Mouse (Mus musculus): ENCODE measurements at regions not wholly inside any gene's neighbourhood (a gene's known extent, or its start where the extent isn't known, plus 50 kb on each side); places are given as distances from the start of the nearest gene placed in this dataset.
"Not testable (repeated sequence)": the region's sequence is repeated elsewhere in the genome, so short reads cannot be mapped to it uniquely, and the experiment has no call there.

GRCm38 (mm10) chr3:130805345-130805744, 75.1 kb upstream of the Rpl34 start:
- no peak for ATAC-seq (ENCODE audit: low FRiP score, low read depth)
- Histone ChIP-seq H3K4me1 (peaks cover 6% of the 10 kb centered on the region; the same call in 1 of the 2 replicates), H3K27ac (replicated peaks) (no peak overlapping the region), H3K9me3 (no peaks in the 10 kb centered on the region), H3K36me3 (no peaks in the 10 kb centered on the region), H3K4me3 (no peak overlapping the region), H3K9ac (replicated peaks) (no peak overlapping the region), H3K4me2 (replicated peaks) (no peak overlapping the region), H3K27me3 (no peaks in the 10 kb centered on the region)
- WGBS, result 91% methylated on average over 3 of the region's 3 CpGs

- Histone ChIP-seq H3K4me3 (no peak overlapping the region), H3K27me3 (no peaks in the 10 kb centered on the region), H3K4me2 (replicated peaks) (no peak overlapping the region), H3K27ac (replicated peaks) (peak overlapping the region; percentile 63), H3K9me3 (no peaks in the 10 kb centered on the region), H3K9ac (replicated peaks) (no peak overlapping the region), H3K36me3 (no peaks in the 10 kb centered on the region), H3K4me1 (peaks cover 4% of the 10 kb centered on the region; the same call in 1 of the 2 replicates)
- WGBS, result 69% methylated on average over 6 of the region's 6 CpGs
- ATAC-seq (ENCODE audit: low FRiP score, low read depth), result no peak
Measured at GRCm38 (mm10) chr3:130804327-130804662, 74.1 kb upstream of the Rpl34 start.

GRCm38 (mm10) chr3:130803591-130804326, 73.6 kb upstream of the Rpl34 start:
- no peaks in the 10 kb centered on the region for H3K36me3 ChIP-seq
- no peaks in the 10 kb centered on the region for H3K27me3 ChIP-seq
- H3K9me3 ChIP-seq, result no peaks in the 10 kb centered on the region
- H3K27ac ChIP-seq (replicated peaks), result peak overlapping the region; percentile 63
- peak; percentile 44; the same call in 1 of the 2 replicates for ATAC-seq (ENCODE audit: low FRiP score, low read depth)
- H3K4me1 ChIP-seq, result peaks cover 4% of the 10 kb centered on the region; the same call in 1 of the 2 replicates
- WGBS, result 60% methylated on average over 12 of the region's 12 CpGs
- no peak overlapping the region for H3K4me3 ChIP-seq
- no peak overlapping the region for H3K4me2 ChIP-seq (replicated peaks)
- H3K9ac ChIP-seq (replicated peaks), result no peak overlapping the region

GRCm38 (mm10) chr3:130800016-130800415, 69.8 kb upstream of the Rpl34 start:
- no peaks in the 10 kb centered on the region for H3K27me3 ChIP-seq
- no peak for ATAC-seq (ENCODE audit: low FRiP score, low read depth)
- no peak overlapping the region for H3K4me2 ChIP-seq (replicated peaks)
- 88% methylated on average over 2 of the region's 2 CpGs for WGBS
- no peak overlapping the region for H3K9ac ChIP-seq (replicated peaks)
- 0 out of 2 replicates have a peak overlapping the region, but pooled peaks have one; percentile 39 for H3K27ac ChIP-seq (replicated peaks)
- peaks cover 4% of the 10 kb centered on the region; the same call in 1 of the 2 replicates for H3K4me1 ChIP-seq
- no peak overlapping the region for H3K4me3 ChIP-seq
- H3K9me3 ChIP-seq, result no peaks in the 10 kb centered on the region
- H3K36me3 ChIP-seq, result no peaks in the 10 kb centered on the region

GRCm38 (mm10) chr3:130797956-130798355, 67.8 kb upstream of the Rpl34 start:
- not testable (repeated sequence) for H3K4me2 ChIP-seq (replicated peaks); ATAC-seq (ENCODE audit: low FRiP score, low read depth); H3K27me3 ChIP-seq; H3K36me3 ChIP-seq; H3K4me3 ChIP-seq; H3K9ac ChIP-seq (replicated peaks); H3K27ac ChIP-seq (replicated peaks); H3K9me3 ChIP-seq; H3K4me1 ChIP-seq
- WGBS, result 92% methylated on average over 1 of the region's 1 CpGs

GRCm38 (mm10) chr3:130796531-130796930, 66.3 kb upstream of the Rpl34 start:
- WGBS, result 88% methylated on average over 8 of the region's 8 CpGs
- Histone ChIP-seq H3K9me3 (no peaks in the 10 kb centered on the region), H3K4me2 (replicated peaks) (no peak overlapping the region), H3K4me3 (no peak overlapping the region), H3K9ac (replicated peaks) (no peak overlapping the region), H3K27me3 (no peaks in the 10 kb centered on the region), H3K4me1 (no peaks in the 10 kb centered on the region), H3K36me3 (no peaks in the 10 kb centered on the region), H3K27ac (replicated peaks) (no peak overlapping the region)
- no peak for ATAC-seq (ENCODE audit: low FRiP score, low read depth)

- H3K36me3 ChIP-seq, result no peaks in the 10 kb centered on the region
- no peak for ATAC-seq (ENCODE audit: low FRiP score, low read depth)
- H3K4me1 ChIP-seq, result no peaks in the 10 kb centered on the region
- H3K9ac ChIP-seq (replicated peaks), result no peak overlapping the region
- H3K4me2 ChIP-seq (replicated peaks), result no peak overlapping the region
- no peaks in the 10 kb centered on the region for H3K27me3 ChIP-seq
- no peak overlapping the region for H3K27ac ChIP-seq (replicated peaks)
- no peaks in the 10 kb centered on the region for H3K9me3 ChIP-seq
- H3K4me3 ChIP-seq, result no peak overlapping the region
- 78% methylated on average over 4 of the region's 4 CpGs for WGBS
Measured at GRCm38 (mm10) chr3:130795396-130795795, 65.2 kb upstream of the Rpl34 start.

- no peaks in the 10 kb centered on the region for H3K36me3 ChIP-seq
- no peak for ATAC-seq (ENCODE audit: low FRiP score, low read depth)
- no peaks in the 10 kb centered on the region for H3K9me3 ChIP-seq
- no peak overlapping the region for H3K9ac ChIP-seq (replicated peaks)
- H3K27ac ChIP-seq (replicated peaks), result no peak overlapping the region
- 28% methylated on average over 13 of the region's 13 CpGs for WGBS
- no peak overlapping the region for H3K4me3 ChIP-seq
- no peaks in the 10 kb centered on the region for H3K27me3 ChIP-seq
- H3K4me1 ChIP-seq, result no peaks in the 10 kb centered on the region
- H3K4me2 ChIP-seq (replicated peaks), result no peak overlapping the region
Measured at GRCm38 (mm10) chr3:130794142-130794925, 64.1 kb upstream of the Rpl34 start.

- ATAC-seq (ENCODE audit: low FRiP score, low read depth), result no peak
- Histone ChIP-seq H3K4me3 (no peak overlapping the region), H3K36me3 (no peaks in the 10 kb centered on the region), H3K9ac (replicated peaks) (no peak overlapping the region), H3K27ac (replicated peaks) (no peak overlapping the region), H3K27me3 (no peaks in the 10 kb centered on the region), H3K9me3 (no peaks in the 10 kb centered on the region), H3K4me1 (no peaks in the 10 kb centered on the region), H3K4me2 (replicated peaks) (no peak overlapping the region)
- WGBS, result 86% methylated on average over 11 of the region's 11 CpGs
Measured at GRCm38 (mm10) chr3:130780706-130781240, 50.6 kb upstream of the Rpl34 start.

Data from midbrain, embryonic 12.5 days (tissue).